Mouse (Mus musculus): ENCODE measurements around the gene Crip3.

Crip3 gene

DNA sequence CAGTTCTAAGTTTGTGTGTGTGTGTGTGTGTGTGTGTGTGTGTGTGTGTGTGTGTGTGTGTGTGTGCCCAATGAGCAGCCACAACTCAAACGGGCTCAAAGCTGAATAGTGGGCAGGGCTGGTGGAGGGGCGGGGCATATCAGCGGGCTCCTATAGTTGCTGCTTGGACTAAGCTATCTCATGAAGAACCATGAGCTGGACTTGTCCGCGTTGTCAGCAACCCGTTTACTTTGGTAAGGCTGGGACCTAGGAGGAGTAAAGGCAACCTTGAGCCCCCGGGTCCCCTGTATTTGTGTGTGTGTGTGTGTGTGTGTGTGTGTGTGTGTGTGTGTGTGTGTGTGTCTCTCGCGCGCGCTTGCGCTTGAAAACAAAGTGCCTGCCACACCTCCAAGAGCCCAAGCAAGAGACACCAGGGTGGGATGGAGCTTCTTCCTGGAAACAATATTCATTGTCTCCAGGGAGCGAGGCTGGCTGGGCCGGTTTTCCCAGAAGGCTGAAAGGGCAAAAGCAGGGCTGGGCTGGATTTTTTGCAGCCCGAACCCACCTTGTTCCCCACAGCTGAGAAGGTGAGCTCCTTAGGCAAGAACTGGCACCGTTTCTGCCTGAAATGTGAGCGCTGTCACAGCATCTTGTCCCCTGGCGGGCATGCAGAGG, at the start of gene Crip3:
Gene Crip3, plus strand, starts transcription at position 166 of the 654 bp plus-strand sequence.
- no peak for DNase-seq (ENCODE audit: low spot score)

DNA sequence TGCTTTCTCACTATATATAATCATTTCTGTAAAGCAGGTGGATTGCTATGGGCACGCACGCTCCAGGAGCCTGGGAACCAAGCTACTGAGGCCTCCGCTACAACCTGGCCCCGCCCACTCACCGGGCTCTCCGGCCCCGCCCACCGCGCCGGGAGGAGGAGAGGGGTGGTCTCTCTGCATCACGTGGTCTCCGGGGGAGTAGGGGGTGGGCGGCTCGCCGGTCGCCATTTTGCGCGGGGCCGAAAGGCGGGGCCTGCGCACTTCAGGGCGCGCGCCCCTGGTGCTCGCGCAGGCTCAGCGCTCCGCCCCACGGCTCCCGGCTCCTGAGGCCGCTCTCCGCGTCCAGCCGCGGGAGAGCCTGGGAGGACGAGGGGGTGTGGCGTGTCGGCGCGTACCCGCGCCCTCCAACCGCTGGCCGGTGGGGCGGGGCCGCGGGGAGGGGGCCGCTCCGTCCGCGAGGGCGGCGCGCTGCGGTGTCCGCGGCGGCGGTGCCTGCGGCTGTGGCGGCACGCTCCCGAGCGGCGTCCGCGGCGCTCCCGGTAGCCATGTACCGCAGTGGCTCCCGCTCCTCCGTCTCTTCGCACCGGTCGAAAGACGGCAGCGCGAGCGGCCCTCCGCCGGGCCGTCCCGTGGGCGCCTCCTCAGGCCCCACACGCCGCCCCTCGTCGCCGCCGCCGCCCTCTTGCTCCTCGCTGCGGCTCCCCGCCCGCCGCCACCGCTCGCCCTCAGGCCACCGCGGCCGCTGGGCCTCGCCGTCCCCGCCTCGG, 45.2 kb upstream of the Crip3 start, which contains the start of gene Zfp318:
Gene Zfp318, plus strand, starts transcription at position 438 of the 767 bp plus-strand sequence.
- peak; percentile 98 for DNase-seq (ENCODE audit: low spot score)

DNA sequence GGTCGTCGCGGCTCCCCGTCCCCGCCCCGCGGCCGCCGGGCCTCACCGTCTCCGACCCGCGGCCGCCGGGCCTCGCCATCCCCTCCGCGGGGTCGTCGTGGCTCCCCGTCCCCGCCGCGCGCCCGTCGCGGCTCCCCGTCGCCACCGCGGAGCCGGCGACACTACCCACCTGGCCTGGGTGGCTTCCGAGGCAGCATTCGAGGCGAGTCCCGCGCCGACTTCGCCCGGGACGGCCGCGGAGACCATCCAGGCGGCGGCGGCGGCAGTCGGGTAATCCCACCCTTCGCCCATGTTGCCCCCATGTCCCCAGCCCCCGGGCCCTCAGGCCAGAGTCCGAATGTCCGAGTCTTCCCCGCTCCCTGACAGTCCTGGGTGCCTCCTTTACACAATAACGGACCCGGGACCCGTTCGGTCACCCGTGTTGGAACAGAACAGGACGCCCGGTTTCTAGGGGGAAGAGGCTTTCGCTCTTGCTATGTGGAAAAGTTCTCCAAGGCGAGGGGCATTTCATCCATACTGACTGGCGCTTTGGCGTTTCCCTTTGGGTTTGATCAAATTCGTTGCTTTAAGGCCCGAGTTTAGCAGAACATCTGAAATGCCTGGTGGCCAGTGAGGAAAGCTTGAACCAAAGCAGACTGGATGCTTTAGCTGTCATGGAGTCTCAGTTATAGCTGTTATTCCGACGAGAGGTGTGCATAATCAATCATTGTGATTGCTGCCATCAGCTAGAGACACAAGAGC, 44.5 kb upstream of the Crip3 start:
- peak; percentile 19 for DNase-seq (ENCODE audit: low spot score)

DNA sequence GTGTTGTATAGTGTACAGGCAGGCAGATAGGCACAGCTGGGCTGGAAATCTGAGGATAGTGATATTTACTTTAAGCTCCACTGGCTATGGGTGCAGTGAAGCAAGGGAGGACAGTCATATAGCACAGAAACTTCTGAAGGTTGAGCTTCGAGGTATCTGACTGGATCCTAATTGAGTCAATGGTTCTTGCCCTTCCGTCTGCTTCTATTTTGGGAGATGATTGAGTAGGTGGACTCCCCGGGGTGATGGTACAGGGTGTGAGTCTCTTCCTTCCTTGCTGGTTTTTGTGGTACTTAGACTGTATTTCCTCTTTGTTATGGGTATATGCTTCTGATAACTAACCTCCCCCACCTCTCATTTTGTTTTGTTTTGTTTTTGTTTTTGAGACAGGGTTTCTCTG, 40.5 kb upstream of the Crip3 start:
- DNase-seq (ENCODE audit: low spot score): no peak

DNA sequence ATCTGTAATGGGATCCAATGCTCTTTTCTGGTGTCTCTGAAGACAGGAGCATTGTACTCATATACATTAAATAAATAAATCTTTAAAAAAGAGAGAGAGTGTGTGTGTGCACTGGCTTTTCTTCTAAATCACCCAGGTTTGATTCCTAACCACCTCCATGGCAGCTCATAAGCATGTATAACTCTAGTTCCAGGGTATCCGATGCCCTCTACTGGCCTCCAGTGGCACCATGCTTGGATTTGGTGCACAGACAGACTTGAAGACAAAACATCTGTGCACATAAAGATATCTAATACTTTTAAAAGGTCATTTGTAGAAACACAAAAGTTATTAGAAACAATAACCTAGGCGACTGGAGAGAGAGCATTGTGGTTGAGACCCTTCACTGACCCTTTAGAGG, 35.7 kb upstream of the Crip3 start:
- peak; percentile 12 for DNase-seq (ENCODE audit: low spot score)

DNA sequence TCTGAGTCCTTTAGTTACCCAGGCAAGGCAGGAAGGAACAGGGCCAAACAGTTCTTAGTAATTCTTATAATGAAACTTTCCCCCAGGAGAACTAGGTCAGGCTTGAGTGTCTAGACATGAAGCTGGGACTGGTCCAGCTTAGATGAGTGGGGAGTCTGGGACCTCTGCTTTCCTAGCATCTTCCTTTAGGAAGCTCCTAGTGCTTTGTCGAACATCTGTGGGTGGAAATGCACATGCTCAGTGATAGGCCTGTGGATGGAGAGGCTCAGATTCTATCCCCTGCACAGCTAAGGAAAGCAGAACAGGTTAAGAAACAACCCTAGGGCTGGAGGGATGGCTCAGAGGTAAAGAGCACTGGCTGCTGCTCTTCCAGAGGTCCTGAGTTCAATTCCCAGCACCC, 34.1 kb upstream of the Crip3 start:
- no peak for DNase-seq (ENCODE audit: low spot score)

DNA sequence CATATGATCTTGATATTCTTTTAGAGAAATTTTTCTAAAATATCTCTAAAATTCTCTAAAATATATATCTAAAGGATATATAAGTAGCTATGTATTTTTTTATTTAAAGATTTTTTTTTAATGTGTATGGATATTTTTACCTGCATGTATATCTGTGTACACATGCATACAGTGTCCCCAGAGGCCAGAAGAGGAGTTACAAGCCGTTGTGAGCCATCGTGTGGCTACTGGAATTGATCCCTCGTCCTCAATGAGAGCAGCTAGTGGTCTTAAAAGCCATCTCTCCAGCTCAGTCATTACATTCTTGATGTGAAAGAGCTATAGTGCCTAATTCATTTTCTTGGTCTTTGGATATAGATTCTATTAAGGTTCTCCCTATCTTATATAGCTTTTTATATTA, 20.2 kb upstream of the Crip3 start:
- DNase-seq (ENCODE audit: low spot score): no peak

DNA sequence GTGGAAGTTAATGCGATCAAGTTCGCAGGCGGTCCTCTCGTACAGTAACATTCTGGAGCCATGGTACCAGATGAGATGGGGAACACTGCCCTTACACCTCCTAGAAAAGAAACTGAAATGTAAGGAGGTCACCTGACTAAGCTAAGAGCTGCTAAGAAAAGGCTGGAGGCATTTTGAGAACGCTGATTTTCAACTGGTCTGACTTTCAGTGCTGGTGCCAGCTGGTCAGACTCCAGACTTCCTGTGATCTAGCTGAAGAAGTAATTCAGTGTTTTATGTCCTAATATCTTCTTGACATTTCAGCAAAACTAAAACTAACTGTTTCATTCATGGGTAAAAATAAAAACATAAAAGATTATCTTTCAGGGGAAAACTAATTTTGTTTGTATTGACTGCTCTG, 10.1 kb upstream of the Crip3 start:
- DNase-seq (ENCODE audit: low spot score): no peak

DNA sequence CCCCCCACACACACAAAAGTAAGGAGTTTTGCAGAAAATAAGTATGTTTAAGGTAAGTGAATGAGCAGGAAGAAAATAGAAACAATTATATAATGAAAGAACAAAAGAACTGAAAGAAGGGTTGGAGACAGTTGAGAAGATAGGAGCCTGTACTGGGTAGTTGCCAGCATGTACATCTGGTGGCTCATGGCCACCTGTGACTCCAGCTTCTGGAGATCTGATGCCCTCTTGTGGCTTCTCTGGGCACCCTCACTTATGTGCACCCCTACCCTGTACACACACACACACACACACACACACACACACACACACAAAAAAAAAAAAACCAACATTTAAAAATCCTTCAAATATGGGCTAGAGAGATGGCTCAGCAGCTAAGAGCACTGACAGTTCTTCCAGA, 9.0 kb upstream of the Crip3 start:
- no peak for DNase-seq (ENCODE audit: low spot score)

DNA sequence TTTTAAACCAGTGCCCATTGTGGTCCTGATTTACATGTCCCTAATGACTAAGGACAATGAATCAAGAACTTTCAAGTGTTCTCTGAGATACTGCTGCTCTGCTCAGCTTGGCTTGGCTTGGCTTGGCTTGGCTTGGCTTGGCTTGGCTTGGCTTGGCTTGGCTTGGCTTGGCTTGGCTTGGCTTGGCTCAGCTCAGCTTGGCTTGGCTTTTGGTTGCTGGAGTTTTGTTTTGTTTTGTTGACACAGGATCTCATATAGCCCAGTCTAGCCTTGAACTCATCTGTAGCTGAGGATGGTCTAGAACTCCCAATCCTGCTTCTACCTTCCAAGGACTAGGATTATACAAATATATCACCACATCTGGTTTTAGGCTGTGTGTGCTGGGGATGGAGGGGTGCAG, 2.2 kb upstream of the Crip3 start:
- no peak for DNase-seq (ENCODE audit: low spot score)

DNA sequence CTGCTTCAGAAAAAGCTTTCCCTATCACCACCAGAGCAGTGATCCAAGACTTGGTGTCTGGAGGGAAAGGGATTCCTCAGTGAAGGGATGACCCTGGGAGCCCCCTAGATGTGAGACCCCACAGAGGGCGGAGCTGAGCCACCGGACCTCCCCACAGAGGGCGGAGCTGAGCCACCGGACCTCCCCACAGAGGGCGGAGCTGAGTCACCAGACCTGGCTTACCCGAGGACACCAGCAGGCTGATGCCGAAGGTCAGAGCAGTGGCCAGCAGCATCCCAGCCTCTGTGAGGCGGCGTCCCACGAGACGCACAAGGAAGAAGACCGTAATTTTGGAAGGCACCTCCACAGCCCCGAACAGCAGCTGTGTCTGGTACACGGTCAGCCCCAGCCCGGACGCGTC, 4.9 kb downstream of the Crip3 start:
- no peak for DNase-seq (ENCODE audit: low spot score)

DNA sequence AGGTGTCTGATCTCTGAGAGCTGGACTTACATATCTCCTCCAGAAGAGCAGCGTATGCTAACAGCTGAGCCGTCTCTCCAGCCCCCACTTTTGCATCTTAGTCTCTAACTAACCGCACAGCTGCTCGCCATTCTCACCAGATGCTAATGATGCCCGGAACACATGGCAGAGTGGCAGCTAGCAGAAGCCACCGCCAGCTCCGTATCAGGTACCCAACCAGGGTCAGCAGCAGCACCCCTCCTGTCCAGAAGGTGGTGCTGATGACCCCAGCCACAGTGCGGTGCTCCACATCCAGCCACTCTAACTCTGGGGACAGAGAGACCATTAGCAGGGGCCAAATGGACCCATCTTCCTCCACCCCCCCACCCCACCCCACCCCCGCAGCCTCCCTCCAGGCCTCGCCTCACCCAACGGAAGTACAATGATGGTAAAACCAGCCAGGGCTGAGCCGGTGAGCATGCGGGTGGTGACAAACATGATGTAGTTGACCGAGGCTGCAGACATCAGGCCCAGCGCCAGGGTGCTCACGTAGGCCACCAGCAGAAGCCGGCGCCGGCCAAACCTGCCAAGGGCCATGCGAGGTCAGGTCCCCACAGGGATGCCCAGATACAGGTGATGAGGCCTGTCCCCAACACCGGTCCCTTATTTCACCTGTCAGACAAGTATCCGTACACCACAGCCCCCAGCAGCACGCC, 8.1 kb downstream of the Crip3 start:
- DNase-seq (ENCODE audit: low spot score): peak; percentile 41

DNA sequence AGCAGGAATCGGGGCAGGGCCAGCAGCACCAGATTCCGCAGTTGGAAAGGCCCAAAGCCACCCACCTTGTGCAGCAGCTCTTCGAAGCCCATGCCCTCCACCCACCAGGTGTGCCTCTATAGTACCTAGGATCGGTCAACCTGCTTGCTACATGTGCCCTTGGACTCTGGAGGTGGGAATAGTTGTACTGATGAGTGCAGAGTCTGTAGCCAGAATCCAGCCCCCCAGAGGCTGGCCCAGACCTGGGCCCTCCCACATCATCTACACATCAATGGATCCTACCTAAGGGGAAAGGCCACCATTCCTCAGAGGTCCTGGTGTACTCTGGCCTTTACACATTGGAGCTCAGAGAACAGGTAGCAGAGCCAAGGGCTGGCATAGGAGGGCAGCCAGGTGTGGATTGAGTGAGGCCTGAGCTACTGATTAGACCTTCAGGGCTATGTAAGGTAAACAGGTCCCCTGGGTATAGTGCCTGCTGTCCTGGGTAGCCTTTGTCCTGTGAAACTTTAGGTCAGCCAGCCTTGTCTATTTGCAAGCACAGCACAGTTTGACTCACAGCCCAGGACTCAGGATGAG, 9.7 kb downstream of the Crip3 start, which contains the start of gene Slc22a7:
Gene Slc22a7, minus strand, starts transcription at position 160 of the 576 bp plus-strand sequence.
- DNase-seq (ENCODE audit: low spot score): no peak

DNA sequence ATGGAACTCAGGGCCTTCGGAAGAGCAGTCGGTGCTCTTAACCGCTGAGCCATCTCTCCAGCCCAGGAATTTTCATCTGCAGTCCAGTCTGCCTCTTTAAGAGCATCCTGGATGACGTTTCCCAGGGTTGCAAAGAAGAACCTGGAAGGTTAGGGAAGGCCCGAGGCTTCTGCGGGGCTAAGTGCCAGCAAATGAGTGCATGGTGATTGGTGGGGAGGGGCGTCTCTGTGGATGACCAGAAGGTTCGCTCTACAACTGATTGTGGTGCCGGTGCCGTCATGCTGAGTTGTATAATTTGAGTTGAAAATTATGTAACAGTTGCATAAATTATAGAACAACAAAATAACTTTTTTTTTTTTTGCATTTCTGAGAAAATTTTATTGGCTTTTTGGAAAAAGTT, 10.4 kb downstream of the Crip3 start:
- no peak for DNase-seq (ENCODE audit: low spot score)

DNA sequence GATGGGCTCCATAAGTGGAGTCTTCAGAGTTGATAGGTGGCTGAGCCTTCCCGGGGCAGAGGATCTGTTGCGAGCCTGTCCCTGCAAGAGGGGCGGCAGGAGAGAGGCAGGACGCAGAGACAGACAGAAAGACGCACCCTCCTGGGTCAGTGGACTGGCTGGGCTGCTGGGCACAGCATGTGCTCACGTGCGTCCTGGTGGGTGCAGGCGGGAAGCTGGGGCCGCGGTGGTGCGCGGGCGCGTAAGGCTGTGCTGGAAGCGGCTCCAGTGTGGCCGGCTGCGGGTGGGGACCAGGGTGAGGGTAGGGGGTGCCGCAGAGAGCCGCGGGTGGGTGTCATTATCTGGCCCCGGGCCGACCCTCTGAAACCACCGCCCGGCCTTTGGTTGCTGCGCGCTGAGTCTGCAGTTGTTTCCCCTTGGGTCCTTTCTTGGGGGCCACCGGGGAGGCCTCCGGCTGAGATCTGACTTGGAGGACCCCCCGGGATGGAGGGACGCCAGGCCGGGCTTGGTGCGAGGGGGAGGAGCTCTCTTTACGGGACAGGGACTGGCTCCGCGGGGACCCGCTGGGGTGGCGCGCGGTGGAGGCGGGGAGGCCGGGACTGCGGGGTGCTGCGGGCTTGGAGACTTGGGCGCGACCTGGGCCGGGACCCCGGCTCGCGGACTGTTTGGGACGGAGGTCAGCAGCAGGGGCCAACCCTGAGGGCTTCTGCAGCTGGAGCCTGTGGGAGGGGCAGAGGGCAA, 16.3 kb downstream of the Crip3 start:
- DNase-seq (ENCODE audit: low spot score): no peak

DNA sequence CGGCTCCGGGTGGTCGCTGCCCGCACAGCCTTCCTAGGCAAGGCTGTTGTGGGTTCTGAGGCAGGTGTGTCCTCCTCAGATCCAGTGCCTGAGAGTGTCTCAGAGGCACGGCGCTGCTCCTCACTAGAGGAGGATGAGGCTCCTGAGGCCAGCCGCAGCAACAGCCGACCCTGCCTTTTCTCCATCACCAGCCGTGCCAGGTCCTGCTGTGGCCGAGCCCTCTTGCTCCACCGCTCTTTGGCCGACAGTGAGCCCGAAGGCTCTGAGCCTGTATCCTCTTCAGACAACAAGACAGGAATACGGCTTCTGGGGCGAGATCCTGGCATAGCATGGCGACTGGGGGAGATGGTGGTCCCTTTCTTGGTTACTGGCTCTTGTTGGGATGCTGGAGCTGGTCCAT, 17.5 kb downstream of the Crip3 start:
- DNase-seq (ENCODE audit: low spot score): no peak

DNA sequence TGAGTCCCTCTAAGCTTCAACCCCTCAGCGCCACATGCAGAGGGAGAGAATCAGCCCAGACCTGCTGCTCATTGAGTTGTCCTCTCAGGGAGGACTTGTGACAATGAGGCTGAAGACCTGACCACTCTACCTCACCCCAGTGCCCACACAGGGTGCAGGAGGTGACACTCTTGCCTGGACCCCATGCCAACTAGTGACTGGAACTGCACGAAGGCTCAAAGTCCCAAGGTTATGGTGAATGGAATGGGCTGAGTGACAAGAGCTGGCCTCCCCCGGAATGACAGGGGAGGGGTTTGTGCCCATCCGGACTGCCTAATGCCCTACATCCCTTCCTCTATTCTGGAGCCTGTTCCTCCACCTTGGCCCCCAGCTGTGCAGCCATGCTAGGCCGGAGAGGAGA, 24.0 kb downstream of the Crip3 start:
- DNase-seq (ENCODE audit: low spot score): no peak

DNA sequence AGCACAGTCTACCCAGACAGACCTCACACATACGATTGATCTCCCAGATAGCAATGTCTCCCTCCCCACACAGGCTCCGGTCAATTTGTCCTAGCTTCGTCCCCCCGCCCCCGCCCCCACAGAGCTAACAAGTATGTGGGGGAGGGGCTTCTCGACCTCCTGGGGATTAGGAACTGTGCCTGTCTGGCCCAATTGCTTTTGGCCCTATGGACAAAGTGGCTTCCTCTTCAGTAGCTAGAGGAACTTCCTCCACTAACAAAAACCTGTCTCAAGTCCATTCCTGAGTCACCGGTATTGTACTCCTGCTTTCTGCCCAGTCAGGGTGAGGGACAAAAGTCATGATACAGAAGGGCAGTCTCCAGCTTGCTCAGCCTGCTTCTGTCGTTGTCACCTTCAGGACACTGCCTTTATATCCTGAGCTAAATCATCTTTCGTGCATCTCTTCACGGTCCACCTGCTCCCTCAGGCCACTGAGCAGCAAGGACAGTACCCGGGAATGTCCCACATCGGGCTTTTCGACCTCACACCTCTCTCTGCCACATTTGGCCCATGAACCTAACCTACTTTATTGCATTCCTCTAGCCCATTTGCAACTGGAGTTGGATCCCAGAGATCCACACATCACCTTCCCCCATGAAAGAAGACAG, 24.7 kb downstream of the Crip3 start:
- DNase-seq (ENCODE audit: low spot score): no peak

DNA sequence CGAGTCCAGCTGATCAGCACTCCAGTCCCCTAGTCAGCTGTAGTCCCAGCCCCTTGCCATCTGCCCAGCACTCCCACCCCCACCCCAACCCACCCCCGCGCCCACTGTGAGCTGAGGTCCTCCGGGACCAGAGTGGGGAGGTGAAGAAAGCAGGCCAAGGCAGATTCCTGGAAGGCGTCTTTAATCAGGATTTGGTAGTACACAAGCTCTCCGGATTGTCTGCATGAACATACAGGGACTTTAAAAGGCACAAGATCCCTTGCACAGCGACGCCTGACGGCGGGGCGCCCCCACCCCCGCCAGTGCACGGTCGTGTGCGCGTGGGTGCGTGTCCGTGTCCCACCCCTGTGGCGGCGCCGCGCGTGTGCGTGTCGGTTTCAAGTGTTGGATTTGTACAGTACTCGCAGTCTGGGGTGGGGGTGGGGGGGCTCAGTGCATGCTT, 25.3 kb downstream of the Crip3 start:
- DNase-seq (ENCODE audit: low spot score): no peak

DNA sequence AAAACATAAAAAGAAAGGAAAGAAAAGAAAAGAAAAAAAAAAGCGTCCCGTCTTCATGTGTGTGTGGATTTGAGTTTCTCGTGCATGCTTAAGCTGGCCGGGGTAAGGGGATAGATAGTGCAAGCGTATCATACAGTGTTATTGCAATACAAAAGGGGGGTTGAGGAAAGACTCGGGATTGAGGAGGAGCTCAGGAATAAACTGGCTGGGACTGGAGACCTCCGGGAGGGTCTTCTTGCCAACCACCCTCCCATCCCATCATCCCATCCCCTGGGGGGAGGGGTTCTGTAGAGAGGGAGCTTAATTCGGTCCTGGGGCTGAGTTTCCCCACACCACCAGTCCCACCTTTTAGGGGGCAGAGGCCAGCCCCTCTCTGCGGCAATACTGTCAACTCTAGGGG, 25.8 kb downstream of the Crip3 start:
- no peak for DNase-seq (ENCODE audit: low spot score)

Data from urinary bladder, postnatal 25 days (tissue).